Mouse (Mus musculus) ES-E14 (cell line): ENCODE measurements around the gene Slc35e2.

Source experiments
- CHD2 ChIP-seq: IDR thresholded peaks from 2 replicates; pipeline ENCODE4 v1.6.1; 2014; ENCODE audit warnings: mild to moderate bottlenecking, low read depth, low read length, inconsistent platforms
- HCFC1 ChIP-seq: IDR thresholded peaks from 2 replicates; pipeline ENCODE4 v1.6.1; 2012; ENCODE audit warnings: low read length, inconsistent platforms, borderline replicate concordance; ENCODE audit not compliant: insufficient read depth
- MAFK ChIP-seq: IDR thresholded peaks from 2 replicates; pipeline ENCODE4 v1.6.1; 2014; ENCODE audit warnings: mild to moderate bottlenecking, low read depth, low read length, inconsistent platforms; ENCODE audit not compliant: insufficient read depth

DNA sequence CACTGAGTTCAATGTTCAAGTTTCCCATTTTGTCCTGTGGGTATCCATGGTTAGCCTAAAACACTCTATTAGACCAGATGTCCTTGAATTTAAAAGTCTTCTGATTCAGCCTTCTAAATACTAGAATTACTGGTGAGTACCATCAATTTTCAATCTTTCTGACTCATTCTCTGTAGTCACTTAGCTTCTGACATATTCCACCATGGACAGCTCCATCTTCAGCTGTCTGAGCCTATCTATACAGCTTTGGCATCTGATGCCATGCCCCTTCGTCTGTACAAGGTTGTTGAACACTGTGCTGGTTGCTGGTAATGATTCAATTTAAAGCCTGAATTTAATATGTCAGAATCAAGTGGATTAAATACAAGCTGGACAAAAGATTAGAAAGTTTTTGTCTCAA lies 45.8 kb upstream of the Slc35e2 start:
- no peak for TF ChIP-seq CHD2
- no peak for TF ChIP-seq MAFK
- no peak for TF ChIP-seq HCFC1
